Mouse (Mus musculus): ENCODE data around the gene Pkdrej. TPM values are rescaled to one million over a fixed set of nuclear protein-coding genes. Genes with fewer than 3 reads are reported as not detected.
"Not testable (repeated sequence)": the region's sequence is repeated elsewhere in the genome, so short reads cannot be mapped to it uniquely, and the experiment has no call there.

Pkdrej gene
- polyA plus RNA-seq (2011; ENCODE audit: insufficient read depth, insufficient read length, low replicate concordance, missing spikeins) = not detected in 2 replicates

DNA sequence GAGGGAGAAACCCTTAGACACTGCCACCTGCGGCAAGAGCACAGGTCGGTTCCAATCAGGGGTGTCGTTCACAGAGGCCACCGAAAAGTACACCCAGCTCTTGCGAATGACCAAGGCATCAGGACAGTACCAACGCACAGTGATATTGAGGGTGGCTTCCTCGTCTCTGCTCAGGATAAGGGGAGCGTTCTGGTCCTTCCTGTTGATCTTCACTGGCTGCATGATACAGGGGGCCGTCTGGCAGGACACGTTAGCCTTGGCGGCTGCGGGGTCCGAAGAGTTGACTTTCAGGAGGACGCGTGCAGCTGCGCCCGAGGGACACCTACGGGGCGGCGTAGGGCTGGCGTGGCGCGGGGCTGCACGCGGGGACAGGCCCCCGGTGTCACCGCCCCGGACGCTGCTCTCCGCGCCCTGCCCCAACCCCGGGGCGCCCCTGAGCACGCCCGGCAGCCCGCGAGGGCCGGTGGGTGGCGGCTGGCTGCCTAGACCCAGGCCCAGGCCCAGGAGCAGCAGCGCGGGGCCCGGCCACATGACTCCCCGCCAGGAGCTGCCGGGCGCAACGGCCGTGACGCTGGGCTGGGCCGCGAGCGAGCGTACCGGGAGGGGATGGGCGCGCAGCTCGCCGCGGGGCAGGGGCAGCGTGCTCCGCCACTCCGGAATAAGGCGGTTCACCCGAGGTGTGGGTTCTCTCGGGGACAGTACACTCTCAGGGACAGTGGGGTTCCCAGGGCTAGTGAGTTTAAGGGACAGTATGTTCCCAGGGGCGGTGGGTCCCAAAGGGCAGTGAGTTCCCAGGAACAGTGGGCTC lies at the start of gene Pkdrej:
Pkdrej (minus strand) TSS at position 532 of the 808 bp plus-strand sequence.
- WGBS = 1% methylated on average over 65 of the region's 65 CpGs
- H3K4me3 ChIP-seq (replicated peaks; ENCODE audit: control insufficient read depth, low read depth, low read length) = no peak within 1 kb of the TSS
- no peaks in the 10 kb centered on the region for H3K4me1 ChIP-seq (ENCODE audit: control insufficient read depth, insufficient read depth, low read length)
- TF ChIP-seq POLR2A (IDR thresholded peaks at IDR 0.05; ENCODE audit: borderline replicate concordance, control insufficient read depth, low read depth, low read length) = no peak
- TF ChIP-seq CTCF (IDR thresholded peaks at IDR 0.05; ENCODE audit: control insufficient read depth, insufficient read depth, low read length) = no peak
- no peak within 1 kb of the TSS for H3K27ac ChIP-seq (ENCODE audit: control insufficient read depth, insufficient read depth, low read depth, low read length, poor library complexity)

DNA sequence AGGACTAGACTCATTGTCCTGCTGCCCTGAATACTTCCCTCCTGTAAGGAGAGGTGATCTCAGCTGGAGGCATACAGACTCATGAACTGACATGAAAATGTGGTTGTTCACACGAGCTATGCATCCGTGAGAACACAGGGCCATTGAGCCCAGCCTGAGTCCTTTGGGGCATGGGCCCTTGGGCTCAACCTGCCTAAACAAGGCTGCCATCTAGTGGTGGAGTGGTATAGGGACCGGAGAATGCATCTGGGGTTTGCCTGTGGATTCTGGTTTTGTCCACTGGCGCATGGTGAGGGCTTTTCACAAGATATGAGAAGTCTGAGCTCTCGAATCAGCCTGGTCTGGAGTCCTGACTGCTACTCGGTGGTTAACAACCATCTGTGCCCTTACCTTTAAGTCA lies 46.2 kb upstream of the Pkdrej start:
- Histone ChIP-seq H3K4me1 (ENCODE audit: control insufficient read depth, insufficient read depth, low read length) (no peaks in the 10 kb centered on the region), H3K27ac (ENCODE audit: control insufficient read depth, insufficient read depth, low read depth, low read length, poor library complexity) (no peak overlapping the region), H3K4me3 (replicated peaks; ENCODE audit: control insufficient read depth, low read depth, low read length) (no peak overlapping the region)
- WGBS = 33% methylated on average over 6 of the region's 6 CpGs
- TF ChIP-seq POLR2A (IDR thresholded peaks at IDR 0.05; ENCODE audit: borderline replicate concordance, control insufficient read depth, low read depth, low read length) (no peak), CTCF (IDR thresholded peaks at IDR 0.05; ENCODE audit: control insufficient read depth, insufficient read depth, low read length) (peak; percentile 92)

DNA sequence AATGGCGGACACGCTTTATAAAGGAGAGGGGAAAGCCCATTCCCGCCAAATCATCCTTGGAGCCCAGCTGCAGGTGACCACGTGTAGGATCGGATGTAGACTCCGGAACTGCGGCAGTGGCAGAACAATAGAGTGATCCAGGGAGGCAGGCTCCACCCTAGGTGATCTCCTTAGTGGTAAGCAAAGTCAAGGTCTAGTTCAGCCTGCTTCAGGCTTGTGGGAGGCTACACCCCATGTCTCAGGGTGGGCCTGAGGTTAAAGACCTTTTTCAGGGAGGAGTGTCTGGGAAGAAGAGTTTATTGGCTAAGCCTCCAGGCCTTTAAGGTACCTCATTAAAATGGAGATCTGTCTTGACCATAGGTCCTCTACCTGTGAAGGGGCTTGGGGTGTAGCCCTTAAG lies 44.4 kb upstream of the Pkdrej start:
- 93% methylated on average over 7 of the region's 7 CpGs for WGBS
- not testable (repeated sequence) for H3K4me1 ChIP-seq (ENCODE audit: control insufficient read depth, insufficient read depth, low read length); H3K27ac ChIP-seq (ENCODE audit: control insufficient read depth, insufficient read depth, low read depth, low read length, poor library complexity); H3K4me3 ChIP-seq (replicated peaks; ENCODE audit: control insufficient read depth, low read depth, low read length)

DNA sequence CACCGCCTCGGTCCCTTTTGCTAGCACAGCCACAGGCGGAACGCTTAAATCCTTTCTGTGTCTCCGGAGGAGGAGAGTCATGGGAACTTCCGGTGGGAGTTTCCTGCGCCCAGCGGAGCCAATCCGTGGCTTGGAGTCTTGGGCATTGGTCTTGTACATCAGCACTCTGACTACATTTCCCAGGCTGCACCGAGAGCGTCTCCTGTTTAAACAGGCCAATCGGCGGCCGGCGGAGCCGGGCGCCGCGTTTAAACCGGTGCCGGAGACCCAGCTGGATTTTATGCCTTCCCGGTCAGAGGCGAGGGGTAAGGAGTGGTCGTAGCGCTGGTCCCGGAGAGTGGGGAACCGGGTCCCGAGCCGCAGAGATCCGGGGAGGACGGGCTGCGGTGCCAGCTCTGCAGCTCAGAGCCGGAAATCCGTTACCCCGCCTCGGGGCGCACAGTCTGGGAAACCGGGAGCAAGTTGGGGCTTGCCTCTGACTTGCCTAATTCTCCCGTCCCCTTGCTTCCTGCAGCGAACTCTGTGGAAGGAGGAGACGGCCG lies 38.0 kb upstream of the Pkdrej start, which contains the start of gene Gtse1:
Gtse1 (plus strand) TSS at position 256 of the 542 bp plus-strand sequence.
- under 1% methylated on average over 42 of the region's 42 CpGs for WGBS
- 0 out of 2 replicates have a peak, but pooled peaks have one; percentile 25 for TF ChIP-seq POLR2A (IDR thresholded peaks at IDR 0.05; ENCODE audit: borderline replicate concordance, control insufficient read depth, low read depth, low read length)
- no peak for TF ChIP-seq CTCF (IDR thresholded peaks at IDR 0.05; ENCODE audit: control insufficient read depth, insufficient read depth, low read length)
- Histone ChIP-seq H3K4me3 (replicated peaks; ENCODE audit: control insufficient read depth, low read depth, low read length) (peak within 1 kb of the TSS; percentile 97), H3K4me1 (ENCODE audit: control insufficient read depth, insufficient read depth, low read length) (no peaks in the 10 kb centered on the region), H3K27ac (ENCODE audit: control insufficient read depth, insufficient read depth, low read depth, low read length, poor library complexity) (peak within 1 kb of the TSS; percentile 42)

DNA sequence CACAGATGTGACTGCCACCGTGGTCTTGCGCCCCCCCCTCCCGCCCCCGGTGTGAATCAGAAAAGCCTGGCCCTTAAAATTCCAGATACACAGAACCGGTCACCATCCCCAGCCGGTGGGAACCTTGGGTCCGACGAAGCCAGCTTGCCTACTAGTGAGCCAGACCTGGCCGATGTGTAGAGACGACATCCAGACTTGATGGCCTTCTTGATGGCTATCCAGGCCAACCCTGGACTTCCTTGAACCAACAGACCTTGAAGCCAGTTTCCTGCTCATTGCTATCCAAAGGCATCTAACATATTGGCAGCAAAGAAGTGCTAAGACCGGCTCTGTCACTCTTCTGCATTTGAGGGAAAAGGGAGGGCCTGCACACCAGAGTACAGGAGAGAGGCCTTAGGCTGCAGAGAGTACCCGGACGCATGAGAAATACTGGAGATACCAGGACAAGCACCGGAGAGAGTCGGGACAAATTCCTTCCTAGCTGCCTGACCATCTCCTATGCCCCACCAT lies 37.5 kb upstream of the Pkdrej start:
- WGBS = 10% methylated on average over 15 of the region's 15 CpGs
- Histone ChIP-seq H3K4me1 (ENCODE audit: control insufficient read depth, insufficient read depth, low read length) (no peaks in the 10 kb centered on the region), H3K27ac (ENCODE audit: control insufficient read depth, insufficient read depth, low read depth, low read length, poor library complexity) (no peak overlapping the region), H3K4me3 (replicated peaks; ENCODE audit: control insufficient read depth, low read depth, low read length) (peak overlapping the region; percentile 73)
- TF ChIP-seq POLR2A (IDR thresholded peaks at IDR 0.05; ENCODE audit: borderline replicate concordance, control insufficient read depth, low read depth, low read length) (no peak), CTCF (IDR thresholded peaks at IDR 0.05; ENCODE audit: control insufficient read depth, insufficient read depth, low read length) (no peak)

DNA sequence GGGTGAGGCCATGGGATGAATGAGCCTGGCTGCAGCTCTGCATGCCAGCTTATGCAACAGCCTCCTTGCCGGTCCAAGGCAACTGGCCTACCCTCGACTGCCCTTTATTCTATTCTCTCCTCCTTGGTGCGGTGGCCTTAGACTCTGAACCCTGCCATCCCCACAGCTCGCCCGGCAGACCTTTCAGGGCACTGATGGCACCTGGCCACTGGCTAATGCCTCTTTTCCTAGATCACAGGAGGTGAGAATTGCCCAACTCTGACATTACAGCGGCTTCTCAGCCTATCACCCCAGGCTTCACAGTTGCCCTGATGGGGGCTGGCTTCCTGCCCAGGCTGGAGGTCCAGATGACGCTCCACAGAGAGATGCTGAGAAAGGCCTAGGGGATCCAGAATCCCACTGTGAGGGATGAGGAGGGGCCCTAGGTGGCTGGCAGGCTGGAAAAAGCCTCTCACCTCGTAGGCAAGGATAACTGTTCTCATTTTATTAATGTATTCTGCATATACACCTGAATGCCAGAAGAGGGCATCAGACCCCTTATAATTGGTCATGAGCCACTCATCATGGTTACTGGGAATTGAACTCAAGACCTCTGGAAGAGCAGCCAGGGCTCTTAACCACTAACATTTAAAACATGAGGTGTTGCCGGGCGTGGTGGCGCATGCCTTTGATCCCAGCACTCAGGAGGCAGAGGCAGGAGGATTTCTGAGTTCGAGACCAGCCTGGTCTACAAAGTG lies 30.3 kb upstream of the Pkdrej start:
- TF ChIP-seq CTCF (IDR thresholded peaks at IDR 0.05; ENCODE audit: control insufficient read depth, insufficient read depth, low read length) (no peak), POLR2A (IDR thresholded peaks at IDR 0.05; ENCODE audit: borderline replicate concordance, control insufficient read depth, low read depth, low read length) (no peak)
- Histone ChIP-seq H3K4me3 (replicated peaks; ENCODE audit: control insufficient read depth, low read depth, low read length) (no peak overlapping the region), H3K27ac (ENCODE audit: control insufficient read depth, insufficient read depth, low read depth, low read length, poor library complexity) (no peak overlapping the region), H3K4me1 (ENCODE audit: control insufficient read depth, insufficient read depth, low read length) (no peaks in the 10 kb centered on the region)
- 82% methylated on average over 12 of the region's 12 CpGs for WGBS

DNA sequence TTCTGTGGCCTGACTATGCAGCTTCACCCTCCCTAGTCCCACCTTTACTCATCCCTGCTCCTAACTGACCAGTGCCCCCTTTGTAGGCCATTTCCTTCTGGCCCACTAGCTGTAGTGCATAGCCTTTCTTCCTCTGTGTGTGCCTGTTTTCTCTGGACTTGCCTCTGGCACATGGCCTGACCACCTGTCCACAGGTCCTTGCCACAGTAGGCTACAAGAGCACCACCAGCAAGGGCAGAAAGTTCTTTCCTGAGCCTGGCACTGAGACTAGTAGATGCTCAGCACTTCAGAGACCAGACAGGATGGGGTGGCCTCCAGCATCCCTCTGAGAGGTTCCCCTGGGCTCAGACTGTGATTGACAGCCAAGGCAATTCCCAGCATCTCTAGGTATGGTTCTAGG lies 23.5 kb upstream of the Pkdrej start:
- Histone ChIP-seq H3K27ac (ENCODE audit: control insufficient read depth, insufficient read depth, low read depth, low read length, poor library complexity) (no peak overlapping the region), H3K4me3 (replicated peaks; ENCODE audit: control insufficient read depth, low read depth, low read length) (no peak overlapping the region), H3K4me1 (ENCODE audit: control insufficient read depth, insufficient read depth, low read length) (no peaks in the 10 kb centered on the region)
- TF ChIP-seq CTCF (IDR thresholded peaks at IDR 0.05; ENCODE audit: control insufficient read depth, insufficient read depth, low read length) (no peak), POLR2A (IDR thresholded peaks at IDR 0.05; ENCODE audit: borderline replicate concordance, control insufficient read depth, low read depth, low read length) (no peak)

DNA sequence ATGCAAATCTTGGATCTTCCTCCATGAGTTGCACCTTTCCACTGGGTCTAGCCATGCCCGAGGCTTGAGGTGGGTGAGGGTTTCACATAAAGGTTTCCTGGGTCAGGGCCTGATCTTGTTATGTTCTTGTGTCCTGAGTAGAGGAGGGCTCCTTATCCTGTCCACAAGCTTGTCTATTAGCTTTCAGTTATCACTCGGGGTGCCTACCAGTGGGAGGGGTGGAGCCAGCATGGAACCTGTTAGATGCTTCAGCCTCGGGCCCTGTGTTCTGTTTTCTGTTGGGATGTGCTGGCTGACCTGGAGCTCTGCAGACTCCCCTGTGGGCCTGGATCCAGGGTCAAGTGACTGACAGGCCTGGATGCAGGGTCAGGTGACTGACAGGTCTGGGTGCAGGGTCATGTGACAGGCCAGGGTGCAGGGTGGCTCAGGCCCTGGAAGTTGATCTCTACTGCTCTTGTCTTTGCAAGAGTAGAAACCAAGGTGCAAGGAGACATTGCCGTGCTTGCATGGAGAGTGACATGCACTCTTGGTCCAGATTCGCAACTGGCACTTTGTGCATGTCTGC lies 20.3 kb upstream of the Pkdrej start:
- TF ChIP-seq CTCF (IDR thresholded peaks at IDR 0.05; ENCODE audit: control insufficient read depth, insufficient read depth, low read length) (no peak), POLR2A (IDR thresholded peaks at IDR 0.05; ENCODE audit: borderline replicate concordance, control insufficient read depth, low read depth, low read length) (no peak)
- Histone ChIP-seq H3K27ac (ENCODE audit: control insufficient read depth, insufficient read depth, low read depth, low read length, poor library complexity) (no peak overlapping the region), H3K4me3 (replicated peaks; ENCODE audit: control insufficient read depth, low read depth, low read length) (no peak overlapping the region), H3K4me1 (ENCODE audit: control insufficient read depth, insufficient read depth, low read length) (no peaks in the 10 kb centered on the region)
- WGBS = 67% methylated on average over 5 of the region's 5 CpGs

Data from bone marrow, adult 2 months (tissue).